Mouse (Mus musculus) liver, embryonic 15.5 days (tissue): ENCODE measurements at regions not wholly inside any gene's neighbourhood (a gene's known extent, or its start where the extent isn't known, plus 50 kb on each side); places are given as distances from the start of the nearest gene placed in this dataset.

ENCODE experiments used
- ATAC-seq: fragments of 200-750 bp; cut with Nextera tagmentation; 2 replicates; pipeline ENCODE4 v1.8.0; 2017; ENCODE audit warnings: moderate number of reproducible peaks, mild to moderate bottlenecking, moderate library complexity; ENCODE audit not compliant: insufficient read depth
- H3K27ac ChIP-seq: fragments of 300-500 bp; sonication (generic); replicated peaks from 2 replicates; pipeline ENCODE4 v1.5.1; 2015; ENCODE audit warnings: mild to moderate bottlenecking, inconsistent platforms
- H3K27me3 ChIP-seq: fragments of 300-500 bp; sonication (generic); 2 replicates; pipeline ENCODE4 v1.6.1; 2015; ENCODE audit warnings: mild to moderate bottlenecking, inconsistent platforms
- H3K36me3 ChIP-seq: fragments of 300-500 bp; sonication (generic); replicated peaks from 2 replicates; pipeline ENCODE4 v1.6.1; 2015; ENCODE audit warnings: moderate library complexity, mild to moderate bottlenecking, inconsistent platforms
- H3K4me1 ChIP-seq: fragments of 300-500 bp; sonication (generic); replicated peaks from 2 replicates; pipeline ENCODE4 v1.6.1; 2015; ENCODE audit warnings: inconsistent platforms
- H3K4me2 ChIP-seq: fragments of 300-500 bp; sonication (generic); 2 replicates; pipeline ENCODE4 v1.6.1; 2015; ENCODE audit warnings: moderate library complexity, mild to moderate bottlenecking, inconsistent platforms
- H3K4me3 ChIP-seq: fragments of 300-500 bp; sonication (generic); replicated peaks from 2 replicates; pipeline ENCODE4 v1.5.1; 2015; ENCODE audit warnings: mild to moderate bottlenecking, inconsistent platforms
- H3K9ac ChIP-seq: fragments of 300-500 bp; sonication (generic); 2 replicates; pipeline ENCODE4 v1.6.1; 2015; ENCODE audit warnings: moderate library complexity, mild to moderate bottlenecking, inconsistent platforms
- H3K9me3 ChIP-seq: fragments of 300-500 bp; sonication (generic); replicated peaks from 2 replicates; pipeline ENCODE4 v1.6.1; 2016; ENCODE audit warnings: inconsistent platforms
- whole genome bisulfite sequencing: fragments of 180-500 bp; shearing (Covaris S2); methylation state at CpG from one replicate; pipeline ENCODE4 v1.1.7; 2015; ENCODE audit warnings: mixed read lengths; ENCODE audit not compliant: insufficient replicate concordance; 5-methylcytosine and 5-hydroxymethylcytosine counted together

GRCm38 (mm10) chr13:31191344-31192139, 217.5 kb downstream of the Gm5447 start:
- Histone ChIP-seq H3K36me3 (no peaks in the 10 kb centered on the region), H3K27ac (no peak overlapping the region), H3K9me3 (no peaks in the 10 kb centered on the region), H3K27me3 (no peaks in the 10 kb centered on the region), H3K9ac (no peak overlapping the region), H3K4me3 (no peak overlapping the region), H3K4me1 (no peaks in the 10 kb centered on the region), H3K4me2 (no peak overlapping the region)
- no peak for ATAC-seq
- 64% methylated on average over 7 of the region's 7 CpGs for WGBS

GRCm38 (mm10) chr13:31194971-31195370, 221.0 kb downstream of the Gm5447 start:
- no peak for ATAC-seq
- Histone ChIP-seq H3K27me3 (no peaks in the 10 kb centered on the region), H3K4me3 (no peak overlapping the region), H3K9me3 (no peaks in the 10 kb centered on the region), H3K4me1 (no peaks in the 10 kb centered on the region), H3K36me3 (no peaks in the 10 kb centered on the region), H3K27ac (no peak overlapping the region), H3K9ac (no peak overlapping the region), H3K4me2 (no peak overlapping the region)
- WGBS, result 43% methylated on average over 3 of the region's 3 CpGs

- Histone ChIP-seq H3K9ac (no peak overlapping the region), H3K27me3 (no peaks in the 10 kb centered on the region), H3K9me3 (no peaks in the 10 kb centered on the region), H3K4me1 (no peaks in the 10 kb centered on the region), H3K36me3 (no peaks in the 10 kb centered on the region), H3K4me2 (no peak overlapping the region), H3K4me3 (no peak overlapping the region), H3K27ac (no peak overlapping the region)
- no peak; the same call in 1 of the 2 replicates for ATAC-seq
- 38% methylated on average over 2 of the region's 2 CpGs for WGBS
These were observed 222.5 kb downstream of the Gm5447 start for GRCm38 (mm10) chr13:31196546-31196945.

- WGBS, result 32% methylated on average over 2 of the region's 2 CpGs
- no peaks in the 10 kb centered on the region for H3K4me1 ChIP-seq
These were observed 223.6 kb downstream of the Gm5447 start for GRCm38 (mm10) chr13:31197593-31197992.

GRCm38 (mm10) chr13:31199384-31199783, 225.4 kb downstream of the Gm5447 start:
- WGBS, result 61% methylated on average over 1 of the region's 1 CpGs
- H3K4me2 ChIP-seq, result no peak overlapping the region
- no peak overlapping the region for H3K9ac ChIP-seq
- ATAC-seq, result no peak
- H3K4me3 ChIP-seq, result no peak overlapping the region
- no peaks in the 10 kb centered on the region for H3K9me3 ChIP-seq
- H3K36me3 ChIP-seq, result no peaks in the 10 kb centered on the region
- no peaks in the 10 kb centered on the region for H3K4me1 ChIP-seq
- H3K27me3 ChIP-seq, result no peaks in the 10 kb centered on the region
- no peak overlapping the region for H3K27ac ChIP-seq

More at GRCm38 (mm10) chr13:31197593-31197992, 223.6 kb downstream of the Gm5447 start:
- no peak overlapping the region for H3K9ac ChIP-seq
- H3K27me3 ChIP-seq, result no peaks in the 10 kb centered on the region
- H3K4me3 ChIP-seq, result no peak overlapping the region
- no peaks in the 10 kb centered on the region for H3K36me3 ChIP-seq
- no peaks in the 10 kb centered on the region for H3K9me3 ChIP-seq
- no peak for ATAC-seq
- H3K27ac ChIP-seq, result no peak overlapping the region
- no peak overlapping the region for H3K4me2 ChIP-seq

GRCm38 (mm10) chr13:31204068-31204467, 230.1 kb downstream of the Gm5447 start:
- Histone ChIP-seq H3K4me1 (no peaks in the 10 kb centered on the region), H3K36me3 (no peaks in the 10 kb centered on the region), H3K9me3 (no peaks in the 10 kb centered on the region), H3K9ac (no peak overlapping the region), H3K4me2 (no peak overlapping the region), H3K4me3 (no peak overlapping the region), H3K27ac (no peak overlapping the region), H3K27me3 (no peaks in the 10 kb centered on the region)
- 49% methylated on average over 6 of the region's 6 CpGs for WGBS
- no peak for ATAC-seq

- Histone ChIP-seq H3K27ac (no peak overlapping the region), H3K4me1 (no peaks in the 10 kb centered on the region), H3K27me3 (no peaks in the 10 kb centered on the region), H3K4me2 (no peak overlapping the region), H3K9me3 (no peaks in the 10 kb centered on the region), H3K36me3 (no peaks in the 10 kb centered on the region), H3K9ac (no peak overlapping the region), H3K4me3 (no peak overlapping the region)
- no peak for ATAC-seq
- WGBS, result 44% methylated on average over 5 of the region's 5 CpGs
These were observed 232.4 kb downstream of the Gm5447 start for GRCm38 (mm10) chr13:31206381-31206780.

GRCm38 (mm10) chr13:31207709-31208108, 233.7 kb downstream of the Gm5447 start:
- Histone ChIP-seq H3K9me3 (no peaks in the 10 kb centered on the region), H3K4me3 (no peak overlapping the region), H3K27ac (no peak overlapping the region), H3K27me3 (no peaks in the 10 kb centered on the region), H3K4me2 (no peak overlapping the region), H3K36me3 (no peaks in the 10 kb centered on the region), H3K4me1 (no peaks in the 10 kb centered on the region), H3K9ac (no peak overlapping the region)
- no peak for ATAC-seq
- WGBS, result 42% methylated on average over 5 of the region's 5 CpGs

GRCm38 (mm10) chr13:31223016-31223415, 249.0 kb downstream of the Gm5447 start:
- ATAC-seq, result no peak
- Histone ChIP-seq H3K4me2 (no peak overlapping the region), H3K27ac (no peak overlapping the region), H3K27me3 (no peaks in the 10 kb centered on the region), H3K9me3 (no peaks in the 10 kb centered on the region), H3K9ac (no peak overlapping the region), H3K4me1 (no peaks in the 10 kb centered on the region), H3K36me3 (no peaks in the 10 kb centered on the region), H3K4me3 (no peak overlapping the region)
- WGBS, result 50% methylated on average over 2 of the region's 2 CpGs

GRCm38 (mm10) chr13:31240546-31240945, 266.5 kb downstream of the Gm5447 start:
- no peak overlapping the region for H3K27ac ChIP-seq
- no peaks in the 10 kb centered on the region for H3K36me3 ChIP-seq
- no peak for ATAC-seq
- no peaks in the 10 kb centered on the region for H3K27me3 ChIP-seq
- 75% methylated on average over 6 of the region's 6 CpGs for WGBS
- H3K9ac ChIP-seq, result no peak overlapping the region
- H3K4me3 ChIP-seq, result no peak overlapping the region
- H3K9me3 ChIP-seq, result no peaks in the 10 kb centered on the region
- H3K4me1 ChIP-seq, result no peaks in the 10 kb centered on the region
- H3K4me2 ChIP-seq, result no peak overlapping the region

GRCm38 (mm10) chr13:31248996-31249395, 275.0 kb downstream of the Gm5447 start:
- no peak overlapping the region for H3K4me3 ChIP-seq
- no peaks in the 10 kb centered on the region for H3K27me3 ChIP-seq
- no peak overlapping the region for H3K27ac ChIP-seq
- no peak overlapping the region for H3K4me2 ChIP-seq
- H3K36me3 ChIP-seq, result no peaks in the 10 kb centered on the region
- no peaks in the 10 kb centered on the region for H3K9me3 ChIP-seq
- no peaks in the 10 kb centered on the region for H3K4me1 ChIP-seq
- ATAC-seq, result no peak
- 75% methylated on average over 3 of the region's 3 CpGs for WGBS
- no peak overlapping the region for H3K9ac ChIP-seq

- Histone ChIP-seq H3K27me3 (no peaks in the 10 kb centered on the region), H3K4me2 (no peak overlapping the region), H3K9me3 (no peaks in the 10 kb centered on the region), H3K36me3 (no peaks in the 10 kb centered on the region), H3K27ac (no peak overlapping the region), H3K4me3 (no peak overlapping the region), H3K4me1 (no peaks in the 10 kb centered on the region), H3K9ac (no peak overlapping the region)
- ATAC-seq, result no peak
- WGBS, result 44% methylated on average over 5 of the region's 5 CpGs
These were observed 275.5 kb downstream of the Gm5447 start for GRCm38 (mm10) chr13:31249525-31249924.
